Mouse (Mus musculus) thymus, postnatal 14 days (tissue): ENCODE results near the gene Tstd1.
A peak's percentile ranks its signal among the peaks of the same experiment; 100 is the strongest.

Source experiments
- DNase-seq: peaks from one replicate; pipeline ENCODE4 v3.0.0; 2021

The Tstd1 gene

GRCm38 (mm10) chr1:171418660-171419059, at the start of gene Tstd1:
Tstd1 (plus strand) TSS chr1:171418872.
- no peak for DNase-seq

- DNase-seq: no peak
These were observed 48.7 kb upstream of the Tstd1 start, which contains the start of gene Nectin4 for GRCm38 (mm10) chr1:171369845-171370556. Nectin4 (plus strand) TSS chr1:171370099.

GRCm38 (mm10) chr1:171372880-171373279, 45.8 kb upstream of the Tstd1 start:
- DNase-seq: no peak

- DNase-seq: no peak
These were observed 44.7 kb upstream of the Tstd1 start for GRCm38 (mm10) chr1:171373946-171374345.

GRCm38 (mm10) chr1:171375646-171376097, 43.0 kb upstream of the Tstd1 start:
- no peak for DNase-seq

- DNase-seq: no peak
These were observed 40.4 kb upstream of the Tstd1 start for GRCm38 (mm10) chr1:171378298-171378697.

- DNase-seq: peak; percentile 82
These were observed 38.6 kb upstream of the Tstd1 start for GRCm38 (mm10) chr1:171379935-171380599.

GRCm38 (mm10) chr1:171382096-171382620, 36.5 kb upstream of the Tstd1 start:
- DNase-seq: no peak

- no peak for DNase-seq
These were observed 34.3 kb upstream of the Tstd1 start for GRCm38 (mm10) chr1:171384361-171384760.

- DNase-seq: no peak
These were observed 33.5 kb upstream of the Tstd1 start for GRCm38 (mm10) chr1:171385171-171385570.

- peak; percentile 78 for DNase-seq
These were observed 31.6 kb upstream of the Tstd1 start for GRCm38 (mm10) chr1:171387099-171387498.

- DNase-seq: peak; percentile 94
These were observed 30.1 kb upstream of the Tstd1 start, which contains the start of gene Arhgap30 for GRCm38 (mm10) chr1:171388376-171389102. Arhgap30 (plus strand) TSS chr1:171388954.

GRCm38 (mm10) chr1:171390101-171390500, 28.6 kb upstream of the Tstd1 start:
- DNase-seq: peak; percentile 84

GRCm38 (mm10) chr1:171401821-171402220, 16.9 kb upstream of the Tstd1 start:
- DNase-seq: no peak

GRCm38 (mm10) chr1:171402991-171403390, 15.7 kb upstream of the Tstd1 start:
- DNase-seq: no peak

GRCm38 (mm10) chr1:171407263-171407662, 11.4 kb upstream of the Tstd1 start:
- DNase-seq: no peak

GRCm38 (mm10) chr1:171410231-171410630, 8.4 kb upstream of the Tstd1 start:
- DNase-seq: no peak

GRCm38 (mm10) chr1:171410947-171411484, 7.7 kb upstream of the Tstd1 start, which contains the start of gene Usf1:
Usf1 (plus strand) TSS chr1:171411313.
- DNase-seq: peak; percentile 97

GRCm38 (mm10) chr1:171411492-171411941, 7.2 kb upstream of the Tstd1 start:
- DNase-seq: no peak

- DNase-seq: peak; percentile 65
These were observed 6.7 kb upstream of the Tstd1 start for GRCm38 (mm10) chr1:171412001-171412441.

- DNase-seq: peak; percentile 25
These were observed 6.2 kb upstream of the Tstd1 start for GRCm38 (mm10) chr1:171412446-171412845.

- no peak for DNase-seq
These were observed 5.1 kb upstream of the Tstd1 start for GRCm38 (mm10) chr1:171413608-171414007.
